Mouse (Mus musculus) inflammation-experienced regulatory T-cells (primary cell): ENCODE results near the gene Capzb. TPM values are rescaled to one million over a fixed set of nuclear protein-coding genes. Genes with fewer than 3 reads are reported as not detected.

Source experiments
- polyA plus RNA-seq, 2 experiments: library from polyadenylated mRNA; unstranded; fragments of 100-300 nt; shearing (Covaris generic); gene quantifications; one replicate each; pipeline ENCODE4 v1.2.1; 2017

Gene Capzb
- polyA plus RNA-seq, result 100 to 1,000 TPM; 592 to 680 TPM

DNA sequence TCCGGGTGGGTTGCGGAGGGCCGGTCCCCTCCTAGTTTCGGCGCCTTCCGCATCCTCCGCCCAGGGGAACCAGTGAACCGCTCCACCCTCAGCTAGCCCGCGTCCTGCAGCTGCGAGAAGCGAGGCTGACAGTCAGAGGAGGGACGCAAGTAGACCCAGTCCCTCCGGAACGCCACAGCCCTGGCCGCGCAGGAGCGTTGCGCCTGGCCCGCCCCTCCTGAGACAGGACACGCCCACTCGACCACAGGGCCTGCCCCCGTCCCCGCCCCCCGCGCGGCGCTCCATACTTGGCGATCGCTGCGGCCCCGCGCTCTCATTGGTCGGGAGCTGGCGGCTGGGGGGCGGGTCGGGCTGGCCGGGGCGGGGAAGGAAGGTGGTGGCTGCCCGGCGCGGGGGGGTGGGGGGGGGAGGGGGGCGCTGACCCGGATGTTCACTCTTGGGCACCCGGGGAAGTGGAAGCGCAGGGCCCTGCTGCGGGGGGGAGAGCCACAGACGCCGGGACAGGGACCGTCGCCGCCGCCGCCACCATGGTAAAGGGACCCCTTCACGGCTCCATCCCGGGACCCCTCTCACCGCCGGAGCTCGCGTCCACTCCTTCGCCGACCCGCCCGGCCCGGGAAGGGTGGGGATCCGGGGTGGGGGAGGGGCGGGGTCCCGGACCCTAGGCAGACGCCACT is at the start of gene Capzb:
Capzb (plus strand) TSS at position 401 of the 677 bp plus-strand sequence.

DNA sequence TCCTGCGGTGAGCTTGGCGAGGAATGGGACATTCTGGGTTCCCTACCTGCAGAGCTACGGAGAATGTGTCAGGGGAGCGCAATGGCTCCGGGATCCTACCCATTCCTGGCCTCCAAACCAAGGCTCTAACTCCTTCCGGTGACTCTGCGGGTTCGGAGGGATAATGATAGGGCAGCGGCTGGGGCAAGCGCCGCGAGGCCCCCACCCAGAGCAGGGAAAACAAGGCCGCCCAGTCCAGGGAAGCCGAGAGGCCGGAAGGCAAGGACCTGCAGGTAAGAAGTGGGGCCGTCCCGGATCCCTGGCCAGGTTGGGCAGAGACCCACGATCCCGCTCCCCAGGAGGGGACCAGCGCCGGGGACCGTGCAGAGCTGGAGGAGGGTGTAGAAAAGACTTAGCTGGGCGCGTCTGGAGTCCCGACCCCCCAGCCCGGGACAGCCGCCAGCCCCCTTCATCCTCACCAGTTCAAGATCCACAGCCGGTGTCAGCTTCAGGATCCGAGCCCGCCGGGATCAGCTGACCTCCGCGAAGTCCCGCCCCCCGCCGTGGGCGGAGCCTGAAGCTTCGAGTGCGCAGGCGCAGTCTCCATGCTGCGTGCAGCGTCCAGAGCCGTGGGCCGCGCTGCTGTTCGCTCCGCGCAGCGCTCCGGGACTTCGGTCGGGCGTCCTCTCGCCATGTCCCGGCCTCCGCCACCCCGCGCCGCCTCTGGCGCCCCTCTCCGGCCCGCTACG is 117.6 kb downstream of the Capzb start, which contains the start of the genes Pqlc2 and Akr7a5:
Pqlc2 (minus strand) TSS at position 538 of the 728 bp plus-strand sequence.
Akr7a5 (plus strand) TSS at position 574 of the 728 bp plus-strand sequence.

Other genes with a start within 250 kb of the Capzb start
- under 1 TPM in 1 of 2 experiments, not detected in 1; 0.31 TPM for gene Rnf186, start 225.8 kb upstream of the Capzb start, polyA plus RNA-seq
- gene Tmco4, start 220.0 kb upstream of the Capzb start, polyA plus RNA-seq, result 10 to 100 TPM; 31.2 to 42.4 TPM
- not detected for gene Htr6, start 117.3 kb upstream of the Capzb start, polyA plus RNA-seq
- under 1 TPM; 0.26 to 0.66 TPM for gene Nbl1, start 99.9 kb upstream of the Capzb start, polyA plus RNA-seq
- 100 to 1,000 TPM; 305 to 352 TPM for gene Minos1, start 61.8 kb upstream of the Capzb start, polyA plus RNA-seq
- 10 to 100 TPM; 10.9 to 11.4 TPM for gene Pqlc2, start 117.8 kb downstream of the Capzb start, polyA plus RNA-seq
- gene Akr7a5, start 117.8 kb downstream of the Capzb start, polyA plus RNA-seq, result 10 to 100 TPM; 27.8 to 46.5 TPM
- gene Mrto4, start 159.7 kb downstream of the Capzb start, polyA plus RNA-seq, result 10 to 100 TPM; 79.4 to 94.2 TPM
- gene Emc1, start 159.7 kb downstream of the Capzb start, polyA plus RNA-seq, result 10 to 100 TPM; 46.3 to 59.0 TPM
- gene Ubr4, start 159.7 kb downstream of the Capzb start, polyA plus RNA-seq, result 10 to 100 TPM; 69.0 to 73.2 TPM